Mouse (Mus musculus): ENCODE results near the gene Cnksr1. TPM values are rescaled to one million over a fixed set of nuclear protein-coding genes. Genes with fewer than 3 reads are reported as not detected.

Cnksr1 gene
- polyA plus RNA-seq, 1 experiment from 2014 or later = not detected

DNA sequence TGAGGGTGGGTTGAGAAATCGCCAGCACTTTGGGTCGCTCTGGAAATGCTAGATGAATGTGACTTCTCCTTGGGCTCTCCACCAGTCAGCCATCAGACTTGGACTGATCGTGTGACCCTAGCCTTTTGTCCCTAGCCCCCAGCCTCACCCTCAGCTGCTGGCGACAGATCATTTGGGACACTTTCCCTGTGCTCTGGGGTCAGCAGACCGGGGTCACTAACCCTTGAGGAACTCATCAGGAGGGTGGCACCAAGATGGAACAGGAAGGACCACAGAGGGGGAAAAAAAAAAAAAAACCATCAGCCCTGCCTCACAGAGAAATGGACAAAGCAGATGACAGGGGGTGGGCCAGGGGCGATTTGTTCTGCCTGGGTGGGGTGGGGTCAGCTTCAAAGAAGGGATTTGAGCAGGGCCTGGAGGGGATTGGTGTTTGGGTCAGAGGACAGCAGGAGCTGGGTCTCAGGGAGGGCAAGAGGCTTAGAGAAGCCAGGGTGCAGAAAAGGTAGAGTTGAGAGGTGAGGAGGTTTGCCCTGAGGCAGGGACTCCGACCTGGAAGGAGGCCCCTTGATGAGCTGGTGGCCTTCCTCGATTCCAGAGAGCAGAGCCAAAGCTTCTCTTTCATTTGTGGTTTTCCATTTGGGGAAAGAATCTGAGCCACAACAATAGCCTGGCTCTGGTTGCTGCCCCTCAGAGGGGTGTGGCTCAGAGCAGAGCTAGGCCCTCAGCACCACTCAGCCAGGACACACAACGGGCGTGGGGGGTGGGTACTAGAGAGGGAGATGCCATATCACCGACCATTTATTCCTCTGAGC is 19.2 kb upstream of the Cnksr1 start:
- H3K27ac ChIP-seq = no peak overlapping the region
- WGBS (ENCODE audit: missing documents) = 58% methylated on average over 11 of the region's 11 CpGs
- H3K4me3 ChIP-seq (ENCODE audit: inconsistent target) = no peak overlapping the region
- H3K79me2 ChIP-seq (ENCODE audit: inconsistent target) = no peaks in the 10 kb centered on the region
- no peaks in the 10 kb centered on the region for H3K36me3 ChIP-seq (ENCODE audit: inconsistent target)

DNA sequence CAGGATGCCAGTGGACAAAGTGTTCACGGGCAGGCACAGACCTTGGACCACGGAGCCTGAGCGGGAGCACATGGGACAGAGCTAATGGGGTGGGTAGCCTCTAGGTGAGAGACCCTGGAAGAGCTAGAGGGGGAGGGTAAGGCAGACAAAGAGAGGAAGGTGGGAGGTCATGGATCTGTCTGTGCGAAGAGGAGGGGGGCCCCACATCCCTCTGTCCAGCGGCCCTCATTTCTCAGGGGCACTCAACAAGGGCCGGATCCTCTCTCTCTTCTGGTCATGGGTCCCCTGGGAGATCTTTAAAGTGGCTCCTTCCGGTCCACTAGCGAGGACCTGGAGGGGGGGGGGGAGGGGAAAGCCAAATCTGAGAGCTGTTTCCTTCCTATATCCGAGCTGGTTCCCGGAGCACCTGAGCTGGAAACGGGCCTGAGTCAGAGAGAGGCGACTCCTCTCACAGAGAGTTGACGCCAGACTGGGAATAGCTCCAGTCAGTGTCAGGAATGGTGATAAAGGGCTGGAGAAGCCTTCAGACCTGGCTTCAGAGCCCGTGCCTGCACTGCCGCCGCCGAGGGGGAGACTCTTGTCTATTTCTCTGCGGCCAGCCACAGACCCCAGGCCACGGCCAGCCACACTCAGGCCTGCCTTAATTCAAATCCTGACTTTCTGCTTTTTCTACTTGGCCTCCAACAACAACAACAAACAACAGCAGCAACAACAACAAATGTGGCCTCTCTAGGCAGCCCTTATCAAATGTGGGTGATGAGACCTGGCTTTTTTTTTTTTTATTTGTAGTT is 18.4 kb upstream of the Cnksr1 start:
- Histone ChIP-seq H3K79me2 (ENCODE audit: inconsistent target) (no peaks in the 10 kb centered on the region), H3K36me3 (ENCODE audit: inconsistent target) (no peaks in the 10 kb centered on the region), H3K27ac (no peak overlapping the region), H3K4me3 (ENCODE audit: inconsistent target) (no peak overlapping the region)
- 73% methylated on average over 16 of the region's 19 CpGs for WGBS (ENCODE audit: missing documents)

DNA sequence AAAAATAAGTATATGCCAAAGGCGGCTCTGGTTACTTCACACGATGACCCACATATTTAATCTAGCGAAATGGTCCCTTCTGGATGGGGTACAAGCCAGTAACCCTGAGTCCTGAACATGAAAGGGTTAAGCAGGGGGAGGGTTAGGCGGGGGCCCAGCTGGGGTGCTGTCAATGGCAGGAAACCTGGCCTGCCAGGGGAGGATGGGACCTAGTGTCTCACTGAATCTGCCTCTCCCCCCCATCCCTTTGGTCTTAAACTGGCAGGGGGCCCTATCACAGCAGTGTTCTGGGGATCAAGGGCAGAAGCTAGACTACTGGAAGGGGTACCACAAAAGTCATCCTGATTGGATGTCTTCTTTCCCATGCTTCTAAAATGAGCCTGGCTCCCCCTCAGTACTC is 17.7 kb upstream of the Cnksr1 start:
- Histone ChIP-seq H3K27ac (no peak overlapping the region), H3K36me3 (ENCODE audit: inconsistent target) (no peaks in the 10 kb centered on the region), H3K79me2 (ENCODE audit: inconsistent target) (no peaks in the 10 kb centered on the region), H3K4me3 (ENCODE audit: inconsistent target) (no peak overlapping the region)
- 81% methylated on average over 4 of the region's 4 CpGs for WGBS (ENCODE audit: missing documents)

DNA sequence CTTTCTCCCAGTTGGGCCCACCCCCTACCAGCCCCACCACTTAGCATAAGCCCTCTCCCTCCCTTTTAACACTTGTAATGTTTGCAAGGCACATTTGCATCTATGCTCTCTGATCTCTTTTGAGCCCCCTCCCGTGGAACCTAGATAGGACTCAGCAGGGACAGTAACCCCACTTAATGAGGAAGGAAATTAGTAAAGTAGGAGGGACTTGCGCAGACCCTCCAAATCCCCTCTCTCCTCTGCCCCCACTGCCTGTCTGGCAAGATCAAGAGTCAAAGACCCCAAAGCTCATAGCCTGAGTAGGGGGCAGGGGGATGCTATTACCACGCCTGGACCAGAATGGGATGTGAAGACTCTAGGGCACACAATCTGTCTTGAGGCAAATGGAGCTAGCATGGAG is 16.6 kb upstream of the Cnksr1 start:
- 70% methylated on average over 3 of the region's 3 CpGs for WGBS (ENCODE audit: missing documents)
- no peak overlapping the region for H3K27ac ChIP-seq

DNA sequence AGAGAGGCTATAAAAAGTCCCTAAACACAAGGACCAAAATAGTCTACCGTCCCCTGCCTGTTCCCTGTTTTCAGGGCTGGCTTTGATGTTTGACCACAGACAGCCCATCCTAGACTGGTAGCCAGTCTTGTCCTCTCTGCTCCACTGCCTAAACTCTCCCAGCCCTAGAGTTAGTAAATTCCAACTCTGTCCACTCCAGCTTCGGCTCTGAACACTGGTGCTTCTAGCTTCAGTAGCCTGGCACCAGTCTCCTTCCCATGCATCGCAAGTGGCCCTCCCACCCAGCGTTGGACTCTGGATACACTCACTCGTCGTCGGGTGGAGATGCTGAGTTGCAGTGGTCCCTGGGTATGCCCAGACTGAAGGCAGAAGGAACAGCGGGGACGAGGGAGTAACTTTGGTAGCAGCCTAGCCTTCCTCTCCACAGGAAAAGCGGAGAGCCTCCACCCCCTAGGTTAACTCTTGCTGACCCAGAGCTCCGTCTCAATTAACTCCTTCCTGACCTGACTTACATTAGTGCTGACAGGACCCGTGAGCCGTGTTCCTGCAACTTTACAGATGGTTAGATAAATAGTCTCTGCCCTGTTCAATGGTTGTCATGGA is 15.6 kb upstream of the Cnksr1 start, which contains the start of gene Grrp1:
Grrp1 (minus strand) TSS at position 385 of the 603 bp plus-strand sequence.
- Histone ChIP-seq H3K4me3 (ENCODE audit: inconsistent target) (no peak within 1 kb of the TSS), H3K27ac (no peak within 1 kb of the TSS), H3K79me2 (ENCODE audit: inconsistent target) (no peaks in the 10 kb centered on the region), H3K36me3 (ENCODE audit: inconsistent target) (no peaks in the 10 kb centered on the region)
- WGBS (ENCODE audit: missing documents) = 20% methylated on average over 13 of the region's 13 CpGs

More for the DNA sequence above, 16.6 kb upstream of the Cnksr1 start:
- no peaks in the 10 kb centered on the region for H3K36me3 ChIP-seq (ENCODE audit: inconsistent target)
- H3K79me2 ChIP-seq (ENCODE audit: inconsistent target) = no peaks in the 10 kb centered on the region
- no peak overlapping the region for H3K4me3 ChIP-seq (ENCODE audit: inconsistent target)

DNA sequence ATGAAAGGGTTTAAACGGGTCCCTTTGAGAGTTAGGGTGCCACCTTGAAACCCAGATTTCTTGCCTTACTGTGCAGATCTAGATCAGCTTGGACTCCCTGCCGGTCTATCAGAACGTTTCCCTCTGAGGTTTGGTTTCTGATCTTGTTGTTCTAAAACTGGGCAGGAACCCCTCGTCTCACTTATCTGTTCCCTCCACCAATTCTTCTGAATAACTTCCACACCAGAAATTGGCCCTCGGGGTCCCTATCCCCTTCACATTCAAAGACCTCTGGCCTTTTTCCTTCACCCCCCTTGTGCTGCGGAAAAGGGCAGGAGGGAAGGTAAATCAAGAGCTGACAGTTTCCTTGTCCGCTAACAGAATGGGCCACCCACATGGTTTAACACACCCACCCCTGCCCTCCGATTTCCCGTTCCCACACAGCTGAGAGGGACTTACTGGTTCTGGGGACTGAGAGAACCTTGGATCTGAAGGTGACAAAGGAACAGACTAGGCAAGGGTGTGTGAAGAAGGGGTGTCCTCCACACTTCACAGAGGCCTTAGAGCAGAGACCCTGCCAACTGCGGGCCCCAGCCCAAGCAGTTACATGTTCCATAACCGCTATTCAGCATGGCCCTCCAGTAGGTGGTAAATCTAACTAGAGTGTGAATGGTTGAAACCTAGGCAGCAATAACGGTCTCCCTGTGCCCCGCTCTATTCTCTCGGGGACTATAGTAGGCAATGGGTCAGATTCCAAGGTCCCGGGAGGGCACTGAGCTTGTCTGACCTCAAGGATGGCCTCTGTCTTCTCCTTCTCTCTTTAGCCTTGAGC is 14.9 kb upstream of the Cnksr1 start:
- 36% methylated on average over 15 of the region's 15 CpGs for WGBS (ENCODE audit: missing documents)
- H3K4me3 ChIP-seq (ENCODE audit: inconsistent target) = no peak overlapping the region

DNA sequence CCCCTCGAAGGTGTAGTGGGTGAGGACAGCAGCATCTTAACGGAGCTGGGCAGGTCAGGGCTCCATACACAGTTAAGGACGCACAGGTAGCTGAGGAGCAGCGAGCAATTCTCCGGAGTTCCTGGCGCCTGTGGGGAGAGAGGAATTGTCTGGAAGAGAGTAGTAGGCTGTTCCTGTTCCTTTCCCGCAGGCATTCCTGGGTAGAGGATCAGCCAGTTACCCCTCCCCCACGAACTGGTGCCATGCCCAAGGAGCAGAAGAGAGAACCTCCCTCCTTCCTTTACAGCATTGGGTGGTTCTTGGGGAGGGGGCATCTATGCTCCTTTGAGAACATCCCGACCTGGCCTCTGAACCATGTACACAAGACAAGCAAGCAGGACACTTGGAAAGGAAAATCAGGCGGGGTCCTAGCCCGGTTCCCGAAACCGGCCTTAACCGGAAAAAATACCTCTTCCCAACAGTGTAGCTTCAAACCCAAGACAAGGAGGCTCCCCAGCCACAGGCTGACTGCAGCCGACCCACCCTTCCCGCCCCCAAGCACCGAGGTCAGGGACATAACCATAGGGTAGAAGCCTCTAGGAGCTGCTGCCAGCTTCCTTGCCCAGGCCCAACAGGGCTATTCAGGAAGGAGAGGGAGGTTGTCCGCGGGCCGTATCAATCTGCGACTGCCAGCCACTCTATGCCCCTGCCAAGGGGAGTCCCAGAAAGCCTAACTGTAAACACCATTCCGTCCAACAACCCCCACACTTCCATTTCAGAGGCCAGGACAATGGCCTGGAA is 14.1 kb upstream of the Cnksr1 start:
- no peaks in the 10 kb centered on the region for H3K79me2 ChIP-seq (ENCODE audit: inconsistent target)
- no peaks in the 10 kb centered on the region for H3K36me3 ChIP-seq (ENCODE audit: inconsistent target)
- no peak overlapping the region for H3K27ac ChIP-seq
- no peak overlapping the region for H3K4me3 ChIP-seq (ENCODE audit: inconsistent target)
- WGBS (ENCODE audit: missing documents) = 32% methylated on average over 22 of the region's 22 CpGs

More for the DNA sequence above, 14.9 kb upstream of the Cnksr1 start:
- Histone ChIP-seq H3K36me3 (ENCODE audit: inconsistent target) (no peaks in the 10 kb centered on the region), H3K79me2 (ENCODE audit: inconsistent target) (no peaks in the 10 kb centered on the region), H3K27ac (no peak overlapping the region)

DNA sequence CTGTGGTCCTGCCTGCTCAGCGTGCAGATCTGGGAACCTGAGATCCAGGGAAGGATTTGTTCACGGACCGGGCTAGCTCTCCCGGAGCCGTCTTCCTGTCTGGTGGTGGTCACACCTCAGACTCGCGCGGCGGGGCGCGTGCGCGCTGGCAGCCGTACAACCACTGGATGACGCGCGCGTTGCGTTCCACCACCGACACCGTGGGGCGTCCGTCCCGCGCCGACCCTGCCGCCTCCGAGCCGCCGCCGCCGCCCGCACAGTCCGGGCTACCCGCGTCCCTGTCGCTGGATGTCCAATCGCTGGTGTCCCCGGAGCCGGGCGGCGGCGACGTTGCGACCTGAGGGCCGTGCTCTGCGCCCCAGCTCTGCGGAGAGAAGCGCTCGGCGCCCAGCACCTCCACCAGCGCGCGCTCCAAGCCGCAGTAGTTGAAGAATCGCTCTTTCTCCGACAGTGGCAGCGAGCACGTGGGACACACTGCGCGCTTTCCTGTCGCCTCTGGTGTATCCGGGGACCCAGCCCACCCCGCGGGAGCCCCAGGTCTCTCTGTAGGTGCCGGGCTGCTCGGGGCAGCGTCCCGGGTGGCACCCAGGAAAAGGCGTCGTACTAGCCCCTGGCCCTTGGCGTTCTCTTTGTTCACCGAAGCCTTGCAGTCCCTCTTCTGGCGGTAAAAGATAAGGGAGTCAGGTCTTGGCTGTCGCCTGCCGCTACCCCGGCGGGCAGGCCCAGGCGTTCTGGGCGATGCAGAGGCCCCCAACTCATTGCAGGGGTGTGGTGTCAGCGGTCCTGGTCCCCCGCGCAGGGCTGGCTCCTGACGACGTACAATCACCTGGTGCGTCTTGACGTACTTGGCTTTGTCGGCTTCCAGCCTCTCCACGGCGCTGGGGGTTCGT is 13.3 kb upstream of the Cnksr1 start:
- Histone ChIP-seq H3K4me3 (ENCODE audit: inconsistent target) (no peak overlapping the region), H3K79me2 (ENCODE audit: inconsistent target) (no peaks in the 10 kb centered on the region), H3K27ac (no peak overlapping the region), H3K36me3 (ENCODE audit: inconsistent target) (no peaks in the 10 kb centered on the region)
- 11% methylated on average over 89 of the region's 91 CpGs for WGBS (ENCODE audit: missing documents)

DNA sequence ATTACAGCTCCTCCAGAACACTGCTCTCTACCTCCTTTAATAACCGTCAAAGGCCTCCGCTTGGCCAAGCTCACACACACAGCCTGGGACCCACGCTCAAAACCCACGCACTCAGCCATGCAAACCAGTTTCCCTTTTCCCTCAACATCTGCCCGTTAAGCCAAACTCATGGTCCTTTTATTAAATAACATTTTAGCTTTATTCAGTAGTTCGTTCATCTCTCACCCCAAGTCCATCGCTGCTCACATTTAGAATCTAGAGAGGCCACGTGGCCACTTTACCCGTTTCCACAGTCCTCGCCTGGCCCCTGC is 12.7 kb upstream of the Cnksr1 start:
- H3K4me3 ChIP-seq (ENCODE audit: inconsistent target) = no peak overlapping the region
- H3K36me3 ChIP-seq (ENCODE audit: inconsistent target) = no peaks in the 10 kb centered on the region
- 35% methylated on average over 10 of the region's 10 CpGs for WGBS (ENCODE audit: missing documents)

DNA sequence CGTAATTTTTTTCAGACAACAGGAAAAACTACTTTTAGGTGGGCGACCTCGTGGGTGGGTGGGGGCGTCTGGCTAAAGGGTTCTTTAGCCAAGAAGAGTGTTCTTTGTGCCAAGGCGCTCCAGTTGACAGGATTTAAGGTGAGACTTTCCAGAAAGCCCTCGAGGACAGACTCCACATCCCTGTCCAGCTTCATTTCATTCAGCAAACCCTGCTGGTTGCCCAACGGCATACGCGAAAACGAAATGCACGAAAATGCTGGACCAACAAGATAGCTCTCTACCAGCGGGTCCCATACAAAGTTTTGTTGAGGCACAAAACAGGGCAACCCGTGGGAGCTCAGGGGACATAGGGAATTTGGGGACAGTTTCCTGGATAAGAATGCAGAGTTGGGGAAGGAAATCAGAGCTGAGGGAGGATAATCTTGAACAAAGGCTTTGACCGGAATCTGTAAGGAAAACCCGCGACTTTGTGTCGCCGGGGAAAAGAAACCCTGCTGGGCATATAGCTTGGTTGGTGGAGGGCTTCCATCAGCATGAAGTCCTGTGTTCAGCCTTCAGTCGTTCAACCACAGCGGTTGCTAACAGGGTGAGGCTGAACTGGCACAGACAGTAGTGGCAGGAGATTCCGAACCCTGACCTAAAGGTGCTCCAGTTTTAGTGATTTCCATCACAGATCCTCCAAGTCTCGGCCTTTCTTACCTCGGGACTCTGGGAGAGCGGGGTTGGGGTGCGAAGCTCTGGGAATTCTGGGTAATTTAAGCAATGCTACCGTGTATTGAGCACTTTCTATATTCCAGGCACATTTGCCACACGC is 12.1 kb upstream of the Cnksr1 start:
- WGBS (ENCODE audit: missing documents) = 75% methylated on average over 27 of the region's 27 CpGs
- H3K4me3 ChIP-seq (ENCODE audit: inconsistent target) = no peak overlapping the region

More for the DNA sequence above, 12.7 kb upstream of the Cnksr1 start:
- Histone ChIP-seq H3K79me2 (ENCODE audit: inconsistent target) (no peaks in the 10 kb centered on the region), H3K27ac (no peak overlapping the region)

DNA sequence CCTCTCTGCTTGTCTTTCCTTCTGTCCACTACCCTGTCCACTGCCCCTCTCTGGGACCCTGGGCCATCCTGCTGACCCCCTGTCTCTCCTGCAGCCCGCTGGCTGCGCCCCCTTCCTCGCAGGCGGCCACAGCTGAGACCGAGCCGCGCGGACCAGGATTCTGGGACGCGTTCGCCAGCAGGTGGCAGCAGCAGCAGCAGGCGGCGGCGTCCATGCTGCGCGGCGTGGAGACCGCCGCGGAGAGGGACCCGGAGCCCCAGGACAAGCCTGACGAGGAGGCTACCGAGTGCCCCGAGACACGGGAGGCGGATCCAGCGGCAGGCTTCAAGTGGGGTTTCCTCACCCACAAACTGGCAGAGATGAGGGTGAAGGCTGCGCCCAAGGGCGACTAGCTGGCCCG is 11.5 kb upstream of the Cnksr1 start:
- 10% methylated on average over 30 of the region's 30 CpGs for WGBS (ENCODE audit: missing documents)
- Histone ChIP-seq H3K4me3 (ENCODE audit: inconsistent target) (no peak overlapping the region), H3K79me2 (ENCODE audit: inconsistent target) (no peaks in the 10 kb centered on the region), H3K27ac (no peak overlapping the region), H3K36me3 (ENCODE audit: inconsistent target) (no peaks in the 10 kb centered on the region)

More for the DNA sequence above, 12.1 kb upstream of the Cnksr1 start:
- Histone ChIP-seq H3K36me3 (ENCODE audit: inconsistent target) (no peaks in the 10 kb centered on the region), H3K27ac (no peak overlapping the region), H3K79me2 (ENCODE audit: inconsistent target) (no peaks in the 10 kb centered on the region)

DNA sequence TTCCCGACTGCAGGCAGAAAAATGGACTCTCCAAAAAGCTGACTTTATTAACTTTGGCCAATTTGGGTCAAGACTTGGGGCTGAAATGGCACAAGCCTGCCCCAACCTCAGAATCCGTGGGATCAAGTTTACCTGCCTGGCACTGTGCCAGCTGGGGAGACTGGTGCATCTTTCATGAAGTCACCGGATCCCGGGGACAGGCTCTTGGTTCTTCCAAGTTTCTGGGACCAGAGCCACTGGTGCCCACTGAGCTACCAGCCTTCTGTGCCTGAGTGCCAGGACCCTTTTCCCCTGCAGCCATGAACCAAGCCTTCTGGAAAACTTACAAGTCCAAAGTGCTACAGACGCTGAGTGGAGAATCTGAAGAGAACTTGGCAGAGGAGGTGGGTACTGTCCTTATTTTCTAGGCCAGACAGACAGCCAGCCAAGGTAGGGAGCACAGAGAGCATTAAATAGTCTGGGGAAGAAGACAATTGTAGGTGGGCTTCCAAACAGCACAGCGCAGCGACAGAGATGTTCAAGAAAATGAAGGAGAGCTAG is 8.6 kb upstream of the Cnksr1 start, which contains the start of gene Gm30191:
Gm30191 (plus strand) TSS at position 217 of the 540 bp plus-strand sequence.
- Histone ChIP-seq H3K36me3 (ENCODE audit: inconsistent target) (no peaks in the 10 kb centered on the region), H3K4me3 (ENCODE audit: inconsistent target) (no peak within 1 kb of the TSS), H3K79me2 (ENCODE audit: inconsistent target) (no peaks in the 10 kb centered on the region), H3K27ac (no peak within 1 kb of the TSS)
- 94% methylated on average over 7 of the region's 7 CpGs for WGBS (ENCODE audit: missing documents)

Data from macrophage (primary cell).